Mouse (Mus musculus) ES-E14 (cell line): ENCODE measurements around the gene Zfp184.

Source experiments
- MAFK ChIP-seq: IDR thresholded peaks from 2 replicates; pipeline ENCODE4 v1.6.1; 2014; ENCODE audit warnings: mild to moderate bottlenecking, low read depth, low read length, inconsistent platforms; ENCODE audit not compliant: insufficient read depth
- ZNF384 ChIP-seq: IDR thresholded peaks from 2 replicates; pipeline ENCODE4 v1.6.1; 2012; ENCODE audit warnings: low read depth, low read length, inconsistent platforms

GRCm38 (mm10) chr13:21969816-21970215, 24.9 kb downstream of the Zfp184 start:
- no peak for TF ChIP-seq ZNF384
- no peak for TF ChIP-seq MAFK
